In genomic region chr16:94997340-94997849, GRCm38 (mm10) we compare ENCODE assay signal across 9 mouse cellular contexts. TPM values are rescaled to one million over a fixed set of nuclear protein-coding genes. Genes with fewer than 3 reads are reported as not detected.
DNase-seq lines count a peak whose midpoint lies in the region; ATAC-seq lines count a peak whose summit lies in the region.
"Had no signal": no experiment of that assay in that cellular context is flagged by ENCODE, and none has a peak within 500 bp of the region (broad histone marks: within the 10 kb centered on the region; RNA-seq: fewer than 3 reads in every experiment).

Kcnj6 (minus strand) TSS chr16:94997701.

- H3K4me3 ChIP-seq in liver, embryonic 11.5 days (ENCODE audit: low read depth, low read length), result no peak within 1 kb of the TSS
- no peak within 1 kb of the TSS for H3K4me3 ChIP-seq in liver, embryonic 12.5 days

- no peak for ATAC-seq in liver, embryonic 11.5 days (replicated peaks; ENCODE audit: low FRiP score)
- no peak for ATAC-seq in liver, embryonic 12.5 days

- 2% methylated on average over 43 of the region's 43 CpGs for WGBS in liver, embryonic 11.5 days
- 4% methylated on average over 43 of the region's 43 CpGs for WGBS in liver, embryonic 12.5 days (ENCODE audit: insufficient replicate concordance)

- peak; percentile 36 for DNase-seq in liver, embryonic 11.5 days (ENCODE audit: low spot score)
- peak; percentile 85 for DNase-seq in cerebellum, adult 9-11 months
- peak in 1 of 2 experiments; percentile 88 for DNase-seq in frontal cortex, adult 2 months (ENCODE audit: extremely low spot score in 1 of 2, low spot score in 1 of 2)
- DNase-seq in layer of hippocampus, postnatal 10 days (ENCODE audit: low spot score in 2 of 2), result peak; percentile 83 to 86
- DNase-seq in neural tube, embryonic 10.5 days (ENCODE audit: extremely low spot score, low spot score), result peak; percentile 54
- no peak for DNase-seq in natural killer cell, adult 2 months (ENCODE audit: low spot score in 2 of 2)
- DNase-seq in urinary bladder, postnatal 14 days (ENCODE audit: low spot score), result no peak

- H3K27me3 ChIP-seq in liver, embryonic 11.5 days (replicated peaks; ENCODE audit: control insufficient read depth, insufficient read depth, low read length), result peaks cover 34% of the 10 kb centered on the region
- H3K27me3 ChIP-seq in liver, embryonic 12.5 days (replicated peaks), result peaks cover 34% of the 10 kb centered on the region

- H3K4me1 ChIP-seq in liver, embryonic 11.5 days (replicated peaks; ENCODE audit: control insufficient read depth, insufficient read depth, low read length), result no peaks in the 10 kb centered on the region
- no peaks in the 10 kb centered on the region for H3K4me1 ChIP-seq in liver, embryonic 12.5 days

- H3K27ac ChIP-seq in liver, embryonic 11.5 days (ENCODE audit: low read depth, low read length), result no peak within 1 kb of the TSS
- H3K27ac ChIP-seq in liver, embryonic 12.5 days, result no peak within 1 kb of the TSS
- H3K27ac ChIP-seq: macrophage had no signal

- H3K9ac ChIP-seq in liver, embryonic 11.5 days (ENCODE audit: low read depth, low read length), result no peak within 1 kb of the TSS
- H3K9ac ChIP-seq in liver, embryonic 12.5 days, result no peak within 1 kb of the TSS

- H3K4me2 ChIP-seq in liver, embryonic 11.5 days, result peak within 1 kb of the TSS; percentile 42; the same call in 1 of the 2 replicates
- no peak within 1 kb of the TSS for H3K4me2 ChIP-seq in liver, embryonic 12.5 days

- H3K36me3 ChIP-seq in liver, embryonic 11.5 days (ENCODE audit: control insufficient read depth, insufficient read depth, low read length), result no peaks in the 10 kb centered on the region
- H3K36me3 ChIP-seq in liver, embryonic 12.5 days, result no peaks in the 10 kb centered on the region

- no peaks in the 10 kb centered on the region for H3K9me3 ChIP-seq in liver, embryonic 11.5 days (ENCODE audit: control insufficient read depth, low read length)
- H3K9me3 ChIP-seq in liver, embryonic 12.5 days (replicated peaks), result no peaks in the 10 kb centered on the region

RNA-seq across cellular contexts. Expression of gene Kcnj6, which starts in this region (rescaled TPM):
- not detected in 2 replicates for polyA plus RNA-seq in liver, embryonic 11.5 days (2014; fragmentation: Nextera tagmentation; extraction: Ambion mirVana)
- polyA plus RNA-seq in liver, embryonic 12.5 days (2016; fragmentation: Nextera tagmentation; extraction: Ambion mirVana), result not detected in 2 replicates
- 17.4 and 17.7 TPM in 2 replicates for polyA plus RNA-seq in frontal cortex, adult 2 months (2012; rRNA removed)
- total RNA-seq in layer of hippocampus, postnatal 10 days (2021), result 10 to 100 TPM; 60.7 TPM

Comparison
In these comparisons a context has a peak if more than half of its experiments do, and no peak if none do; other contexts are left out.
1. RNA of gene Kcnj6 (polyA plus RNA-seq): 17.4 to 17.7 TPM in frontal cortex, adult 2 months; not detected in liver, embryonic 11.5 days and not detected in liver, embryonic 12.5 days; every median in the first group is over 10 times any median in the second.
2. Peak in DNase-seq and H3K4me2 ChIP-seq in liver, embryonic 11.5 days; RNA of the gene not detected or under 1 TPM.
3. DNase-seq: peak in cerebellum, adult 9-11 months (single experiment), layer of hippocampus, postnatal 10 days (2 of 2) and neural tube, embryonic 10.5 days (single experiment); none in natural killer cell, adult 2 months (0 of 2) and urinary bladder, postnatal 14 days (single experiment).